Mouse (Mus musculus) midbrain, embryonic 15.5 days (tissue): ENCODE data around the gene Tmem207. TPM values are rescaled to one million over a fixed set of nuclear protein-coding genes. Genes with fewer than 3 reads are reported as not detected.

ENCODE experiments used
- polyA plus RNA-seq: library from polyadenylated mRNA; unstranded; fragments of >200 nt; fragmentation: Nextera tagmentation; extraction: Ambion mirVana; gene quantifications from 2 replicates; pipeline ENCODE4 v1.2.1, GENCODE M21; 2015

Tmem207 gene
- polyA plus RNA-seq, 1 experiment from 2014 or later, result 0.17 TPM

Other genes starting within 250 kb of the Tmem207 start
- 3.4 and 3.7 TPM in 2 replicates for gene Cldn1, start 154.9 kb downstream of the Tmem207 start, polyA plus RNA-seq
- not detected in 2 replicates for gene Cldn16, start 63.6 kb downstream of the Tmem207 start, polyA plus RNA-seq
- 6.8 and 7.7 TPM in 2 replicates for gene Il1rap, start 54.9 kb upstream of the Tmem207 start, polyA plus RNA-seq